Mouse (Mus musculus): ENCODE measurements around the gene Gpr176. TPM values are rescaled to one million over a fixed set of nuclear protein-coding genes. Genes with fewer than 3 reads are reported as not detected.
"Not testable (repeated sequence)": the region's sequence is repeated elsewhere in the genome, so short reads cannot be mapped to it uniquely, and the experiment has no call there.

Gene Gpr176
- polyA plus RNA-seq, 1 experiment from 2014 or later, result 9.1 TPM

- H3K9me3 ChIP-seq (replicated peaks), result no peaks in the 10 kb centered on the region
- no peak for ATAC-seq (ENCODE audit: low FRiP score)
- no peak overlapping the region for H3K27ac ChIP-seq (replicated peaks)
- H3K4me3 ChIP-seq (replicated peaks), result no peak overlapping the region
- no peak overlapping the region for H3K9ac ChIP-seq (replicated peaks)
- H3K4me2 ChIP-seq, result no peak overlapping the region
- whole genome bisulfite sequencing, result 76% methylated on average over 2 of the region's 2 CpGs
- H3K27me3 ChIP-seq (replicated peaks), result no peaks in the 10 kb centered on the region
- 0 out of 2 replicates have a peak, but pooled peaks cover 5% of the 10 kb centered on the region for H3K4me1 ChIP-seq
- H3K36me3 ChIP-seq, result no peaks in the 10 kb centered on the region
These were observed 75.3 kb downstream of the Gpr176 start for GRCm38 (mm10) chr2:118297966-118298365.

GRCm38 (mm10) chr2:118295505-118295904 is 77.7 kb downstream of the Gpr176 start:
- no peak overlapping the region for H3K9ac ChIP-seq (replicated peaks)
- no peak for ATAC-seq (ENCODE audit: low FRiP score)
- H3K4me3 ChIP-seq (replicated peaks), result no peak overlapping the region
- H3K36me3 ChIP-seq, result no peaks in the 10 kb centered on the region
- WGBS, result 48% methylated on average over 7 of the region's 7 CpGs
- H3K27ac ChIP-seq (replicated peaks), result no peak overlapping the region
- H3K27me3 ChIP-seq (replicated peaks), result no peaks in the 10 kb centered on the region
- no peaks in the 10 kb centered on the region for H3K9me3 ChIP-seq (replicated peaks)
- H3K4me2 ChIP-seq, result no peak overlapping the region
- 0 out of 2 replicates have a peak, but pooled peaks cover 5% of the 10 kb centered on the region for H3K4me1 ChIP-seq

GRCm38 (mm10) chr2:118293583-118293982 is 79.6 kb downstream of the Gpr176 start:
- H3K4me3 ChIP-seq (replicated peaks), result no peak overlapping the region
- no peaks in the 10 kb centered on the region for H3K27me3 ChIP-seq (replicated peaks)
- no peak overlapping the region for H3K4me2 ChIP-seq
- H3K27ac ChIP-seq (replicated peaks), result no peak overlapping the region
- 69% methylated on average over 5 of the region's 5 CpGs for WGBS
- no peak for ATAC-seq (ENCODE audit: low FRiP score)
- H3K4me1 ChIP-seq, result 0 out of 2 replicates have a peak, but pooled peaks cover 5% of the 10 kb centered on the region
- no peaks in the 10 kb centered on the region for H3K9me3 ChIP-seq (replicated peaks)
- no peak overlapping the region for H3K9ac ChIP-seq (replicated peaks)
- H3K36me3 ChIP-seq, result no peaks in the 10 kb centered on the region

DNA sequence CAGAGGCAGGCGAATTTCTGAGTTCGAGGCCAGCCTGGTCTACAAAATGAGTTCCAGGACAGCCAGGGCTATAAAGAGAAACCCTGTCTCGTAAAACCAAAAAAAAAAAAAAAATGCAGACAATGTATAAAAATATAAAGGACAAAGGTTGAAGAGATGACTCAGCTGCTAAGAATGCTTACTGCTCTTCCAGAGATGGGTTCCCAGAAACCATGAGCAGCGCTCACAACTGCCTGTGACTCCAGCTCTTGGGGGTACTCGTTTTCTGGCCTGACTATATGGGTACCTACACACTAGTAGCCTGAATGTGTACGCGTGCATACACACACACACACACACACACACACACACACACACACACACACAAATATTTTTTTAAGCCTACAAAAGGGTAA is 84.2 kb downstream of the Gpr176 start:
- 85% methylated on average over 7 of the region's 7 CpGs for WGBS
- not testable (repeated sequence) for ATAC-seq (ENCODE audit: low FRiP score); H3K27me3 ChIP-seq (replicated peaks)

DNA sequence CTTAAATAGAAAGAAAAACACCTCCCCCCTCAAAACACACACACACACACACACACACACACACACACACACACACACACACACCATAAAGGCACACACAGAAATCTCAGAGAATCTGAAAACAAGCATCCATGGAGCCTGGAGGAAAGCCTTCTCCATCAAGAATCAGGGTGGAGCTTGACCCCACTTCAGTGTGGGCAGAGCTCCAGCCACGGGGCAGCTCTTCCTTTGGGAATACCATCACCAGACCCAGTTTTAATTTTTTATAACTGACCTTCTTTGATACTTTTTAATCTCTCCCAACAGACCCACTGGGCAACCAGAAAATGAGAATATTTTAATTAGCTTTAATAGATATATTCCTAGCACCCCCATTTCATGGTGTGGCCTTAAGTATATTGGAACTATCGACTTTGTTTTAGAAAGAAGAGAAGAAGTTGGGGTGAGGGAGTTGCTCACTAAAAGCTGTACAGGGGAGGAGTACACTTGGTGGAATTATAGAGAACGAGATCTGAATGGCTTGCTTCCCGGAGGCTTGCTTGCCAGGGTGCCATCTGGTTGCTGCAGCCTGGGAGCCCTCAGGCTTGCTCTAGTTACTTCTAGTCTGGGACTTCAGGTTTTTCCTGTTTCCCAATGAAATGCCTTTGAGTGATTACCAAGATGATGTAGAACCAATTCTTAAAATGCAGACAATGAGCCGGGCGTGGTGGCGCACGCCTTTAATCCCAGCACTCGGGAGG is 84.7 kb downstream of the Gpr176 start:
- Histone ChIP-seq H3K27ac (replicated peaks) (no peak overlapping the region), H3K4me3 (replicated peaks) (no peak overlapping the region), H3K4me2 (no peak overlapping the region), H3K9ac (replicated peaks) (no peak overlapping the region), H3K9me3 (replicated peaks) (no peaks in the 10 kb centered on the region), H3K4me1 (no peaks in the 10 kb centered on the region), H3K36me3 (no peaks in the 10 kb centered on the region), H3K27me3 (replicated peaks) (no peaks in the 10 kb centered on the region)
- no peak for ATAC-seq (ENCODE audit: low FRiP score)
- WGBS, result 88% methylated on average over 9 of the region's 9 CpGs

More for the DNA sequence above, 84.2 kb downstream of the Gpr176 start:
- not testable (repeated sequence) for H3K27ac ChIP-seq (replicated peaks); H3K4me3 ChIP-seq (replicated peaks); H3K4me1 ChIP-seq; H3K4me2 ChIP-seq; H3K9me3 ChIP-seq (replicated peaks); H3K9ac ChIP-seq (replicated peaks); H3K36me3 ChIP-seq

GRCm38 (mm10) chr2:118287678-118288077 is 85.5 kb downstream of the Gpr176 start:
- no peaks in the 10 kb centered on the region for H3K36me3 ChIP-seq
- H3K27me3 ChIP-seq (replicated peaks), result no peaks in the 10 kb centered on the region
- no peak overlapping the region for H3K4me2 ChIP-seq
- no peaks in the 10 kb centered on the region for H3K9me3 ChIP-seq (replicated peaks)
- no peak overlapping the region for H3K27ac ChIP-seq (replicated peaks)
- H3K4me1 ChIP-seq, result no peaks in the 10 kb centered on the region
- WGBS, result 78% methylated on average over 4 of the region's 4 CpGs
- no peak for ATAC-seq (ENCODE audit: low FRiP score)
- no peak overlapping the region for H3K9ac ChIP-seq (replicated peaks)
- H3K4me3 ChIP-seq (replicated peaks), result no peak overlapping the region

GRCm38 (mm10) chr2:118282467-118282866 is 90.8 kb downstream of the Gpr176 start:
- no peaks in the 10 kb centered on the region for H3K4me1 ChIP-seq
- H3K9ac ChIP-seq (replicated peaks), result no peak overlapping the region
- H3K4me3 ChIP-seq (replicated peaks), result no peak overlapping the region
- H3K27ac ChIP-seq (replicated peaks), result no peak overlapping the region
- 69% methylated on average over 3 of the region's 3 CpGs for WGBS
- no peak for ATAC-seq (ENCODE audit: low FRiP score)
- H3K9me3 ChIP-seq (replicated peaks), result no peaks in the 10 kb centered on the region
- no peak overlapping the region for H3K4me2 ChIP-seq
- no peaks in the 10 kb centered on the region for H3K27me3 ChIP-seq (replicated peaks)
- H3K36me3 ChIP-seq, result no peaks in the 10 kb centered on the region

- Histone ChIP-seq H3K27me3 (replicated peaks) (no peaks in the 10 kb centered on the region), H3K4me2 (no peak overlapping the region), H3K9ac (replicated peaks) (no peak overlapping the region), H3K9me3 (replicated peaks) (no peaks in the 10 kb centered on the region), H3K4me1 (no peaks in the 10 kb centered on the region), H3K36me3 (no peaks in the 10 kb centered on the region), H3K27ac (replicated peaks) (no peak overlapping the region), H3K4me3 (replicated peaks) (no peak overlapping the region)
- ATAC-seq (ENCODE audit: low FRiP score), result no peak
- WGBS, result 97% methylated on average over 8 of the region's 8 CpGs
These were observed 95.0 kb downstream of the Gpr176 start for GRCm38 (mm10) chr2:118278249-118278648.

DNA sequence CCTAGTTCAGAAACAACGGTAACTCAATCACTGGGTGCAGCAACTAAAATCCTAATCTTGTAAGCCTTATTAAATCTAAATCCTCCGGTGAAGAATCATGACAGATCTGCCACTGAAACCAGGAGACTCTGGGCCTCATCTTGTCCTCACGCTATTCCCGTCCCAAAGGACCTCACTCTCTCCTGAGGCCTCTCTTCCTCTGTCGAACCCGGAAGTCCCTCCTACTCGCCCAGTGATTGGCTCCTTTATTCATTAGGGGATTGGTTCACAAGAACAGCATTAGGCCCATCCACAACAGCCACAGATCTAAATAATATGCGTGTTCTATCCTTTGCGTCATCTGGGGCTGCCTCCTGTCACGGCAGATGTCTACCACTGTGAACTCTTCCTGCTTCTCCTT is 101.6 kb downstream of the Gpr176 start:
- H3K36me3 ChIP-seq, result no peaks in the 10 kb centered on the region
- no peak overlapping the region for H3K9ac ChIP-seq (replicated peaks)
- H3K4me1 ChIP-seq, result peaks cover 8% of the 10 kb centered on the region; the same call in 1 of the 2 replicates
- 80% methylated on average over 10 of the region's 10 CpGs for WGBS
- H3K27ac ChIP-seq (replicated peaks), result no peak overlapping the region
- H3K9me3 ChIP-seq (replicated peaks), result no peaks in the 10 kb centered on the region
- no peak overlapping the region for H3K4me3 ChIP-seq (replicated peaks)
- no peak for ATAC-seq (ENCODE audit: low FRiP score)
- H3K4me2 ChIP-seq, result no peak overlapping the region
- no peaks in the 10 kb centered on the region for H3K27me3 ChIP-seq (replicated peaks)

- 31% methylated on average over 14 of the region's 14 CpGs for WGBS
- no peaks in the 10 kb centered on the region for H3K36me3 ChIP-seq
- ATAC-seq (ENCODE audit: low FRiP score), result peak; percentile 81
These were observed 103.0 kb downstream of the Gpr176 start for GRCm38 (mm10) chr2:118270213-118270612.

DNA sequence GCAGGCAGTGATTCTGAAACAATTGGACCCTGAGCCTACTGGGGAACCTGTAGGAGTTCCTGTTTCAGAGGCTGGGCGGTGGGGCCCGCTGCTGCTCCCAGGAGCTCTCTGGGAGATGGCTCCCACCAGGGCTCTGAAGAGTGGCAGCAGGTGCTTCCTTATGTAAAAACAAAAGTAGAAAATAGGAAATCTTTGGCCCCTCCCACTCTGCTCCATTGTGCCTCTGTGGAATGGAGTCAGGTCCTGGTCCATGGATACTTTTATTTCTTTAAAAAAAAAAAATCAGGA is 109.4 kb downstream of the Gpr176 start:
- Histone ChIP-seq H3K4me3 (replicated peaks) (no peak overlapping the region), H3K9me3 (replicated peaks) (no peaks in the 10 kb centered on the region), H3K4me1 (peaks cover 4% of the 10 kb centered on the region; the same call in 1 of the 2 replicates), H3K36me3 (no peaks in the 10 kb centered on the region), H3K4me2 (no peak overlapping the region), H3K27me3 (replicated peaks) (0 out of 2 replicates have a peak, but pooled peaks cover 2% of the 10 kb centered on the region), H3K27ac (replicated peaks) (no peak overlapping the region), H3K9ac (replicated peaks) (no peak overlapping the region)
- 52% methylated on average over 2 of the region's 2 CpGs for WGBS
- no peak for ATAC-seq (ENCODE audit: low FRiP score)

More at GRCm38 (mm10) chr2:118270213-118270612, 103.0 kb downstream of the Gpr176 start:
- peaks cover 8% of the 10 kb centered on the region; the same call in 1 of the 2 replicates for H3K4me1 ChIP-seq
- 0 out of 2 replicates have a peak overlapping the region, but pooled peaks have one; percentile 23 for H3K27ac ChIP-seq (replicated peaks)
- H3K9ac ChIP-seq (replicated peaks), result no peak overlapping the region
- H3K27me3 ChIP-seq (replicated peaks), result no peaks in the 10 kb centered on the region
- 0 out of 2 replicates have a peak overlapping the region, but pooled peaks have one; percentile 5 for H3K4me2 ChIP-seq
- no peak overlapping the region for H3K4me3 ChIP-seq (replicated peaks)
- H3K9me3 ChIP-seq (replicated peaks), result no peaks in the 10 kb centered on the region

DNA sequence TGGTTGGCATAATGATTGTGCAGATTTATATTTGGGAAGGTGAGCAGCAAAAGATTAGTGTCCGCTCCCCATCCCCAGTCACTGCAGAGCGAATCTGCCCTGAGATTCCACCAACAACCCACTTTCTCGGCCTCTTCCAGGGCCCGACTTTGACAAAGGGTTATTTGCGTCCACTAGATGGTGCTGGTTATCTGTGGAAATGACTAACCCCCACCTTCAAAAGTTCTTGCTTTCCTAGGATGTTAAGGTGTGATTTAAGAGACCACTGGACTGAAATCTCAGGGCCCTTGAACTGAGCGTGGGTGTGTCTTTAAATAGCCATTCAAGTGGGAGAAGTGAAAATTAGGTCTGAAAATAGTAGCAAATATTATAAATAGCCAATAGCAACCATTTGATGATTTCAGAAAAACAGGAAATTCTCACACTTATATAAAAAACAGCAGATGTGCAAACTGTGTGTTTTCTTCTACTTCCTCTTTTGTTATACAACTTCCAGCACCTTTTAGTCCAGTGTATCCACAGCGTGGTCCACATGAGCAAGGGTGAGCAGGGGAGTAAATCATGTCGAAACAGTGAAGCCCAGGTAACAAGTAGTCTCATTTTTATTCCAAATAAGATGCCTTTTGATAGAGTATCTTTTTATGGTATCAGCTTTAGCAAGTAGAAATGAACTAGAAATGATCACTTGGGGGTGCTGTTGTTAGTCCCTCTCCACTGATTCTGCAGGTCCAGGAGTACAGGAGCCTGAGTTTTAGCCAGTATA is 109.9 kb downstream of the Gpr176 start:
- WGBS, result 26% methylated on average over 8 of the region's 8 CpGs
- Histone ChIP-seq H3K4me2 (no peak overlapping the region), H3K4me3 (replicated peaks) (no peak overlapping the region), H3K27me3 (replicated peaks) (0 out of 2 replicates have a peak, but pooled peaks cover 2% of the 10 kb centered on the region), H3K4me1 (peaks cover 4% of the 10 kb centered on the region; the same call in 1 of the 2 replicates), H3K9me3 (replicated peaks) (no peaks in the 10 kb centered on the region), H3K36me3 (no peaks in the 10 kb centered on the region), H3K27ac (replicated peaks) (no peak overlapping the region), H3K9ac (replicated peaks) (no peak overlapping the region)
- no peak; the same call in 1 of the 2 replicates for ATAC-seq (ENCODE audit: low FRiP score)

Measured in neural tube, embryonic 15.5 days (tissue).